Mouse (Mus musculus) midbrain, embryonic 12.5 days (tissue): Measurements from ENCODE around the gene Kcnn1. TPM values are rescaled to one million over a fixed set of nuclear protein-coding genes. Genes with fewer than 3 reads are reported as not detected.
A peak's percentile ranks its signal among the peaks of the same experiment; 100 is the strongest.

ENCODE experiments used
- ATAC-seq: fragments of 200-750 bp; cut with Nextera tagmentation; 2 replicates; pipeline ENCODE4 v1.8.0; 2017; ENCODE audit warnings: low read depth, moderate TSS enrichment, moderate library complexity; ENCODE audit not compliant: low FRiP score
- H3K27ac ChIP-seq: fragments of 300-500 bp; sonication (generic); replicated peaks from 2 replicates; pipeline ENCODE4 v1.5.1; 2016; ENCODE audit warnings: mild to moderate bottlenecking
- H3K27me3 ChIP-seq: fragments of 300-500 bp; sonication (generic); 2 replicates; pipeline ENCODE4 v1.6.1; 2016; ENCODE audit warnings: mild to moderate bottlenecking
- H3K36me3 ChIP-seq: fragments of 300-500 bp; sonication (generic); 2 replicates; pipeline ENCODE4 v1.6.1; 2016
- H3K4me1 ChIP-seq: fragments of 300-500 bp; sonication (generic); 2 replicates; pipeline ENCODE4 v1.6.1; 2016
- H3K4me2 ChIP-seq: fragments of 300-500 bp; sonication (generic); replicated peaks from 2 replicates; pipeline ENCODE4 v1.6.1; 2016; ENCODE audit warnings: mild to moderate bottlenecking, moderate library complexity
- H3K4me3 ChIP-seq: fragments of 300-500 bp; sonication (generic); 2 replicates; pipeline ENCODE4 v1.5.1; 2016; ENCODE audit warnings: mild to moderate bottlenecking
- H3K9ac ChIP-seq: fragments of 300-500 bp; sonication (generic); replicated peaks from 2 replicates; pipeline ENCODE4 v1.6.1; 2016; ENCODE audit warnings: mild to moderate bottlenecking, moderate library complexity
- H3K9me3 ChIP-seq: fragments of 300-500 bp; sonication (generic); 2 replicates; pipeline ENCODE4 v1.6.1; 2016; ENCODE audit warnings: mild to moderate bottlenecking
- WGBS: fragments of 180-500 bp; shearing (Covaris S2); methylation state at CpG from one replicate; pipeline ENCODE4 v1.1.7; 2016; 5-methylcytosine and 5-hydroxymethylcytosine counted together
- polyA plus RNA-seq: library from polyadenylated mRNA; unstranded; fragments of >200 nt; fragmentation: Nextera tagmentation; extraction: Ambion mirVana; gene quantifications from 2 replicates; pipeline ENCODE4 v1.2.1, GENCODE M21; 2016

Gene Kcnn1
- polyA plus RNA-seq, 1 experiment from 2014 or later = 27.4 TPM

DNA sequence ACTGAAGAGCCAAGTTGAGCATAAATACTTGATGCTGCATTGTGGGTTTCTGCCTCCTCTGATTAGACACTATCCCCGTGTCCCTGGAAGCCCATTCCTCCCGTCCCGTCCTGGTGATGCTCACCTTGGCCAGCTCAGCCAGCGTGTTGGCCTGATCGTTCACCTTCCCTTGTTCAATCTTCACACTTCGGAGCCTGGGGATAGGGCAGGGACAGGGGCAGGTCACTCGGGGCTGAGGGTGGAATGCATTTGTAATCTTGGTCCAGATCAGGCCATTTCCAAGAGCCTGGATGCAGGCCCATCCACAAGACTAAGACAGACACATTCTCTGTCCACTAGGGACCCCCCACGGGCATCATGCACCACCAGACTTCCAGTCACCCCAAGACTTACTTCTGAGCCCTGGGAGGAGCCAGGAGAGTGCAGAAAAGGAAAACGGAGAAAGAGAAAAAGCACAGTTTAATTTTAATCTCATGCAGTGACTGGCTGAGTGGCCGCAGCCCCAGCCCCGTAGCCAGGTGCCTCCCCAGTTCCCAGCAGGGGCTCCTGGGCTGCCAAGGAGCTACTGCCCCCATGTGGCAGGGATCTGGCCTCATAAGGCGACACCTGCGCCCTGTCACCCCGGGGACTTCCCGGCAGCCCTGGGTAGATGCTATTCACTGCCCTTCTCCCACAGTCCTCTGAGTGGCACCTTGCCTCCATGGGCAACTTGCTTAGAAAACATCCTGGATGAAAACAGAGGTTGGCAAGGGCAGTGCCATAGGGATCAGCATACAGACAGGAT is 16.5 kb downstream of the Kcnn1 start:
- Histone ChIP-seq H3K36me3 (0 out of 2 replicates have a peak, but pooled peaks cover 2% of the 10 kb centered on the region), H3K9ac (no peak overlapping the region), H3K27me3 (no peaks in the 10 kb centered on the region; the same call in 1 of the 2 replicates), H3K4me1 (peaks cover 5% of the 10 kb centered on the region; the same call in 1 of the 2 replicates), H3K4me2 (no peak overlapping the region), H3K27ac (no peak overlapping the region), H3K4me3 (no peak overlapping the region), H3K9me3 (no peaks in the 10 kb centered on the region)
- WGBS = 47% methylated on average over 15 of the region's 15 CpGs
- ATAC-seq = no peak

DNA sequence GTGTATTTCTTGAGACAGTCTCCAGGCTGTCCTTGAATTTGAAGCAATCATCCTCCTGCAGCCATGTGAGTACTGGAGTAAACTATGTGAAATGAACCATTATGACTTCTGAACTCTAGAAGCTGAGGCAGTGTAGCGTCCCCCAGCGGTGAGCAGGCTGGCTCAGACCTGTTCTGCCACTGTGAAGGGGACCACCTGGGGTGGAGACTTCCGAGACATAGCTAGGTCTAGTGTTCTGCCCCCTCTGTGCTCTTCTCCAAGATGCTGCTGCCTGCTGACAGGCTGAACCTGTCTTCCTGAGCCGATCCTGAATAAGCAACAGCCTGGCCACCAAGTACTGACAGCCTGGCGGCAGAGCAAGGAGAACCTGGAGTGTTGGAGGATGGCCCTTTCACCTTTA is 17.9 kb downstream of the Kcnn1 start:
- 37% methylated on average over 5 of the region's 5 CpGs for WGBS
- Histone ChIP-seq H3K27ac (no peak overlapping the region), H3K4me3 (no peak overlapping the region), H3K4me2 (no peak overlapping the region), H3K36me3 (0 out of 2 replicates have a peak, but pooled peaks cover 2% of the 10 kb centered on the region), H3K27me3 (no peaks in the 10 kb centered on the region), H3K4me1 (peaks cover 8% of the 10 kb centered on the region; the same call in 1 of the 2 replicates), H3K9me3 (no peaks in the 10 kb centered on the region), H3K9ac (no peak overlapping the region)
- ATAC-seq = no peak

DNA sequence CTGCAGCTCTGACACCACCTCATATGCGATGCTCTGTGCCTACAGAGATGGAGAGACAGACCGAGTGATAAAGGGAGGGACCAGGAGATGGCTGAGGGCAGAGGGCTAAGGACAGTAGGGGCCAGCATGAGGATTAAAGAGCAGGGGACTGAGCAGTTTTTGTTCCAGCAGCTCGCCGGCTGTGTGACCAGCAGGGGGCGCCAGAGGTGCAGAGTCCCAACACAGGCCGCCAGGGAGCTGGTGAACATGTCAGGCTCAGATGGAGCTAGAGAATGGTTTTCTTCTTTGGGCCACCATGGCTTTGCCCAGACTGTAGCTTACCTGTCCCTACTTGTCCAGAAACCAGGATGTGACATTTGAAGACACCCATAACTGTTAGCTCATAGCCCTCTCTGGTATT is 18.5 kb downstream of the Kcnn1 start:
- H3K4me3 ChIP-seq = no peak overlapping the region
- peaks cover 8% of the 10 kb centered on the region; the same call in 1 of the 2 replicates for H3K4me1 ChIP-seq
- no peak overlapping the region for H3K27ac ChIP-seq
- H3K9ac ChIP-seq = 0 out of 2 replicates have a peak overlapping the region, but pooled peaks have one; percentile 7
- ATAC-seq = 0 out of 2 replicates have a peak, but pooled peaks have one; percentile 5
- WGBS = under 1% methylated on average over 6 of the region's 6 CpGs
- H3K36me3 ChIP-seq = 0 out of 2 replicates have a peak, but pooled peaks cover 2% of the 10 kb centered on the region
- no peak overlapping the region for H3K4me2 ChIP-seq
- H3K27me3 ChIP-seq = no peaks in the 10 kb centered on the region
- no peaks in the 10 kb centered on the region for H3K9me3 ChIP-seq

DNA sequence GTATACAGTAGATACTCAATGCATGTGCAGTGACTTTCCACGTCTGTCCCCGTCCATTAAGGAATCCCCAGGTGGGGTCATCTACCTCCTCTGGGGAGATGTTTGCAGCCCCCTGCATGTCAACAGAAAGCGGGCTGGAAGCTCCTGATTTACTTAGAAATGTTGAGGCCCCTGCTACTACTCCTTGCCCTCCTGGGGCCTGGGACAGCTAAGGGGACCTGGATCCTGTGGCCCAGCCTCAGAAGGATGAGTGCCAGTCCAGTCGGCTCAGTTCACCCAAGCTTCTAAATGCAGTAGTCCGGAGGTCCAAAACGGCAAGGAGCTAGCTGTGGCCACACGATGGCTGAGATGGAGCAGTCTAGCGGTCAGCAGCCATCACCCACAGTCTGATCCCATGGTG is 19.1 kb downstream of the Kcnn1 start:
- WGBS = 88% methylated on average over 8 of the region's 8 CpGs

DNA sequence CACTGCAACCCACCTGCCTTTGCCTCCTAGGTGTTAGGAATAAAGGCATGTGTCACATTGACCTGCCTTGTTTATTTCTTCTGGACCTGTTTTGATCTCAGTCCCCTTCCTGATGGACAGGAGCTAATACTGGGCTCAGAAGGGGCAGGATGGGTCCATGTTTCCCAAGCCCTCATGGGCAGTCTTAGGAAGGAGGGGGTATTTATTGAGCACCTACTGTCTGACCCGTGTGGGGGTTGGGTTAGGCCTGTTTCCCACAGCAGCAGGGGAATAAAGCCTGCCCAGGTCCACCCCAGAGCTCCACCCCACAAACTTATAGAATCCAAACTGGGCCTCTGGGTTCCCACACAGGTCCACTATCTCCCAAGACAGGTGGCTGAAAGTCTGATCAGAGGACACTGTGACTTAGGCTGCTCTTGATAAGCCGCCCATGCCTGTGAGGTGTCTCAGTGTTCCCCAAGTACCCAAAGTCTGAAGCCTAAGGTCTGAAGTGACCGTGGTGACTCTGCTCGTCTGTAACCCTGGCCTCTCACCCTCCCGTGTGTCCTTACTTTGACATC is 19.8 kb downstream of the Kcnn1 start:
- Histone ChIP-seq H3K9me3 (no peaks in the 10 kb centered on the region), H3K27ac (no peak overlapping the region), H3K4me3 (no peak overlapping the region), H3K4me2 (no peak overlapping the region), H3K4me1 (peaks cover 16% of the 10 kb centered on the region), H3K9ac (no peak overlapping the region), H3K27me3 (no peaks in the 10 kb centered on the region), H3K36me3 (no peaks in the 10 kb centered on the region)
- no peak for ATAC-seq
- WGBS = 88% methylated on average over 5 of the region's 5 CpGs

More for the DNA sequence above, 19.1 kb downstream of the Kcnn1 start:
- no peak overlapping the region for H3K4me3 ChIP-seq
- no peaks in the 10 kb centered on the region for H3K27me3 ChIP-seq
- peaks cover 9% of the 10 kb centered on the region; the same call in 1 of the 2 replicates for H3K4me1 ChIP-seq
- no peak overlapping the region for H3K4me2 ChIP-seq
- no peak overlapping the region for H3K27ac ChIP-seq
- no peaks in the 10 kb centered on the region for H3K9me3 ChIP-seq
- no peak for ATAC-seq
- 0 out of 2 replicates have a peak, but pooled peaks cover 2% of the 10 kb centered on the region for H3K36me3 ChIP-seq
- H3K9ac ChIP-seq = 0 out of 2 replicates have a peak overlapping the region, but pooled peaks have one; percentile 7

DNA sequence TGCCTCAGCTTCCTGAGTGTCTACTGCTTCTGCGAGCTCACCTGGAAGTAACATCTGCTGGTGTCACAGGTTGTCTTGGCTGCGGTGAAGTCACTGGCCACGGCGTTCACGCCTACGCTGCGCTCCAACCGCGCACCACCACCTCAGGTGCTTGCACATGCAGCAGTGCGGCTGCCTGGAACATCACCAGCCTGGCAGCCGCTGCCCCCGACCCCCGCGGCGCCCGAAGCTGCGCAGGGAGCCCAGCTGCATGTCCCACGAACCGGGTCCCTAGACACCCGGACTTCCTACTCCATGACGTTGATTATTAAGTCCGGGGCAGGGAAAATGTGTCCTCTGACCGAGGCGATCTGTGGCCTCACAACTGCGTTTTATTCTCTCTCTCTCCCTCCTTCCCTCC is 20.6 kb downstream of the Kcnn1 start:
- Histone ChIP-seq H3K4me2 (no peak overlapping the region), H3K27ac (no peak overlapping the region), H3K4me1 (peaks cover 16% of the 10 kb centered on the region)

DNA sequence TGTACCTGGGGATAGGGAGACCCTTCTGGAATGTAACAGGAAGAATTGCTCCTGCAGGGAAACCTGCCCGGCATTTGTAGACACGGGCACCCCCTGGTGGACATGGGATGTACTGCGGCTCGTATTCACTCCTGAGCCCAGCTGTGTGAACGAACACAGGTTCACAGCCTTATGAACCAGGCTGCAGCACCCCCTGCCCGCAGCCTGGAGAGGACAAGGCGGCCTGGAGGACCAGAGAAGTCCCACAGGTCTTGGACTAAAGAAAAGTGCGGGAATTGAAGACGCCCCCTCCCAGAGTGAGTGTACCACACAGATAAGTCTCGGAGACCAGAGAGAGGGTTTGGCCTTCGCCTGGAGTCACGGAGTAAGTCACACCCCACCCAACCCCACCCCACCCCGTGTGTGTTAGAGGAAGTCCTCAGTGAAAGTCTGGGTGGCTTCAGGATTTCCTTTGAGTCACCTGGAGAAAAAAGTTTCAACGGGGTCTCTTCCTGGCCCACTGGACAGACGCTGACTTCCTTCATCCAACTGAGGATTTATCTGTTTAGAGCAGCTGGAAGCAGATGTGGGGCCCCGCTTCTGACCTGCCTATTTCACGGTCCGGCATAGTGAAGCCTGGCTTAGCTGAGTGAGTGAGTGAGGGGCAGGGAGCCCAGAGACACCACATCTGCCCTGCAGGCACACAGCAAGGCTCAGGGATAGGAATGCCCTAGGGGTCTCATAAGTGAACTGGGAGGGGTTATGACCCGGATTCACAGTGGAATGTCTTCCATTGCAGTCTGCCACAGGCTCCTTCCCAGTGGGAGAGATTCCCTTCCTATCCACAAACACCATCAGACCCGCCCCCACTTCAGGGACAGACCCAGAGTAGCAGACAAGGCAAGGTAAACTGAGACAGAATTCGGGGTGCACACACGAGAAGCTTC is 21.6 kb downstream of the Kcnn1 start:
- no peak overlapping the region for H3K4me2 ChIP-seq
- 0 out of 2 replicates have a peak, but pooled peaks have one; percentile 1 for ATAC-seq
- 42% methylated on average over 22 of the region's 22 CpGs for WGBS
- 0 out of 2 replicates have a peak overlapping the region, but pooled peaks have one; percentile 49 for H3K27ac ChIP-seq
- H3K27me3 ChIP-seq = no peaks in the 10 kb centered on the region
- no peak overlapping the region for H3K4me3 ChIP-seq
- peaks cover 11% of the 10 kb centered on the region for H3K4me1 ChIP-seq
- no peaks in the 10 kb centered on the region for H3K9me3 ChIP-seq
- H3K9ac ChIP-seq = no peak overlapping the region
- H3K36me3 ChIP-seq = no peaks in the 10 kb centered on the region

More for the DNA sequence above, 20.6 kb downstream of the Kcnn1 start:
- H3K9me3 ChIP-seq = no peaks in the 10 kb centered on the region
- 71% methylated on average over 25 of the region's 25 CpGs for WGBS
- H3K4me3 ChIP-seq = no peak overlapping the region
- no peaks in the 10 kb centered on the region for H3K36me3 ChIP-seq
- H3K9ac ChIP-seq = no peak overlapping the region
- H3K27me3 ChIP-seq = no peaks in the 10 kb centered on the region
- ATAC-seq = no peak

DNA sequence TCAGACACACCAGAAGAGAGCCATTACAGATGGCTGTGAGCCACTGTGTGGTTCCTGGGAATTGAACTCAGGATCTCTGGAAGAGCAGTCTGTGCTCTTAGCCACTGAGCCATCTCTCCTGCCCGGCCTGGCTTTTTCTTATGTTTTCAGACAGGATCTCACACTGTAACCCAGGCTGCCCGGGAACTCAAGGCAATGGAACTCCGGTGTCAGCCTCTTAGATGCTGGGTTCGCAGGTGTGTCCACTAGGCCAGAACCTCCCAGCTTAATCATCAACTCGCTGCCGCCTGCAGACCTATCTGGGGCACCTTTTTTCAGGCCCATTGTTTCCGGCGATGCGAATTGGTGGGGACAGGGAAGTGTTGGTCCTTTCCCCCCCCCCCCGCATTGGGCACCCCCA is 22.5 kb downstream of the Kcnn1 start:
- no peak overlapping the region for H3K4me3 ChIP-seq
- ATAC-seq = no peak
- H3K4me2 ChIP-seq = no peak overlapping the region
- H3K27me3 ChIP-seq = no peaks in the 10 kb centered on the region
- H3K9ac ChIP-seq = no peak overlapping the region
- H3K4me1 ChIP-seq = peaks cover 11% of the 10 kb centered on the region
- H3K9me3 ChIP-seq = no peaks in the 10 kb centered on the region
- peaks cover 5% of the 10 kb centered on the region for H3K36me3 ChIP-seq
- 64% methylated on average over 10 of the region's 10 CpGs for WGBS
- peak overlapping the region; percentile 49; the same call in 1 of the 2 replicates for H3K27ac ChIP-seq

DNA sequence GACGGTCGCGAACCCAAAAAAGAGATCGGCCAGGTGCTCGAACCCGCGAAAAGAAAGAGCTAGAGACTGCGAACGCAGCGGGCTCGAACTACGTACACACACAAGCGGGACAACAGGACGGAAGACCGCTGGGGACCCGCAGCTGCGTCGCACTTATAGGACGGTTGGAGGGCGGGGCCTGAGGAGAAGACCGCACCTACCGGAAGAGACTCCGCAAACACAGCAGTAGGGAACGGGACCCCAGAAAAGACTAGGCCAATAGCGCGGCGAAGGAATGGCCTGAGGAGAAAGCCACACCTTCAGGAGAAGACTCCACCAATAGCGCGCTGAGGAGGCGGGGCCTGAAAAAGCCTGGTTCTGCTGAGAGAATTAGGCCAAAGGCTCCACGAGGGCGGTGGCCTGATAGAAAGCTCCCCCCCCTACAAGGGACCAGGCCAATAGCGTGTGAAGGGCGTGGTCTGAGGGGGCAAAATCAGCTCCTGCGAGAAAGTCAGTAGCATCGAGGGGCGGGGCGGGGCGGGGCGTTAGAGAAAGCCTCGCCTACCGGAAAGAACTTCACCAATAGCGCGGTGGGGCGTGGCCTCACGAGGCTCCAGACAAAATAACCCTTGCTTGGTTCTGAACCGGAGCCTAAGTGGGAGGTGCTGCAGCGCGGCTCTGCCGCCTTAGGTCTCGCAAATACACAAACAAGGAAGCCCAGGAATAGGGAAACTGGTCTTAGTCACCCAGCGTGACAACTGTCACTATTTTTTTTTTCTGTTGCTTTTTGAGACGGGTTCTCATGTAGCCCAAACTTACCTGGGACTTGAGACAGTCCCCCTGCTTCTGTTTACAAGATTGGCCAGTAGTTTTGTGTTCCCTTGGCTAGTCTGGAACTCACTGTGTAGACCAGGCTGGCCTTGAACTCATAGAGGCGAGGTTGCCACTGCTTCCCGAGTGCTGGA is 23.4 kb downstream of the Kcnn1 start, which contains the start of gene Arrdc2:
Gene Arrdc2, minus strand, starts transcription at position 313 of the 944 bp plus-strand sequence.
- H3K27ac ChIP-seq = peak within 1 kb of the TSS; percentile 83
- WGBS = 2% methylated on average over 55 of the region's 55 CpGs
- H3K27me3 ChIP-seq = no peaks in the 10 kb centered on the region
- peaks cover 11% of the 10 kb centered on the region for H3K4me1 ChIP-seq
- H3K4me3 ChIP-seq = peak within 1 kb of the TSS; percentile 66
- peaks cover 13% of the 10 kb centered on the region for H3K36me3 ChIP-seq
- no peaks in the 10 kb centered on the region for H3K9me3 ChIP-seq
- peak within 1 kb of the TSS; percentile 70 for H3K9ac ChIP-seq
- ATAC-seq = peak; percentile 96
- peak within 1 kb of the TSS; percentile 75 for H3K4me2 ChIP-seq

DNA sequence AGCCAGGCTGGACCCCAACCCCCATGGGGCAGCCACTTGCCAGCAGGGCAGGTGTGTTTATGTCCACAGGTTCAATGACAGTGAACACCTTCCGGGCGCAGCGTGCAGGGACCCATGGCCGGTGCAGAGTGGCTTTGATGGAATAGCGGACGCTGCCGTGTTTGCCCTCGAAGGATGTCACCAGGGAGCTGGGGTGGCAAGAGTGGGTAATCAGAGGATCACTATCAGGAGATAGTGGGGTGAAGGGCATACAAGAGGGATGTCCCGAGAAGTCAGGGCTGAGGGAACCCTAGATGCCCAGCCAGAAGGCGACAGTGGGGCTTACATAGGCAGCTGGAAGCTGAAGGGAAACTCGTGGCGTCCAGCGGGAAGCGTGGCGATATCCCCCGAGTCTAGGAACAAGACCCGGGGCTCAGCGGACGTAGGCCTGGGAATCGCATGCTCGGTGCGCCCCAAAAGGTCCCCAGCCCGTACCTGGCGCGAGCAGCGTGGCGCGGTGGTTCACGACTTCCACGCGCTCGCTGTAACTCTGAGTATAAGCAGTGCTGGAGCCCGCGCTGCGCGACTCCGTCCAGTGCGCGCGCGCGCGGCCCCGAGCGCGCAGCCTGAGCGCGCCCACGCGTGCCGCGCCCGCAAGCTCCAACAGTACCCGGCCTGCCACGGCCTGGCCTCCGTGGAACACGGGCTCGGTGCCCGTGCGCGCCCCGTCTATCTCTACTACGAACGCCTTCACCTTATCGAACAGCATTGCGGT is 24.2 kb downstream of the Kcnn1 start:
- Histone ChIP-seq H3K36me3 (peaks cover 13% of the 10 kb centered on the region), H3K4me3 (peak overlapping the region; percentile 66), H3K4me1 (peaks cover 11% of the 10 kb centered on the region), H3K27ac (peak overlapping the region; percentile 83), H3K9me3 (no peaks in the 10 kb centered on the region), H3K27me3 (no peaks in the 10 kb centered on the region), H3K9ac (peak overlapping the region; percentile 70), H3K4me2 (peak overlapping the region; percentile 75)
- WGBS = 4% methylated on average over 66 of the region's 66 CpGs
- ATAC-seq = peak; percentile 52
